8 mouse cellular contexts compared by ENCODE assay signal in genomic region chr11:98052129-98052988, GRCm38 (mm10). TPM values are rescaled to one million over a fixed set of nuclear protein-coding genes. Genes with fewer than 3 reads are reported as not detected.
DNase-seq lines count a peak whose midpoint lies in the region; ATAC-seq and TF ChIP-seq lines count a peak whose summit lies in the region.

No protein-coding gene starts in this region.

- peak; percentile 23 for DNase-seq in adrenal gland, postnatal 25 days
- DNase-seq in adrenal gland, postnatal 10 days: no peak
- no peak for DNase-seq in lung, postnatal 10 days
- peak; percentile 44 for DNase-seq in hindbrain, embryonic 10.5 days (ENCODE audit: low spot score)
- DNase-seq in liver, postnatal 0 days: peak; percentile 28
- DNase-seq in spleen, adult 2 months (ENCODE audit: low read depth in 1 of 2, low spot score in 2 of 2): peak; percentile 50 to 78
- no peak for DNase-seq in urinary bladder, postnatal 14 days (ENCODE audit: low spot score)

- H3K36me3 ChIP-seq in lung, embryonic 15.5 days: no peaks in the 10 kb centered on the region
- no peaks in the 10 kb centered on the region for H3K36me3 ChIP-seq in hindbrain, embryonic 10.5 days
- H3K36me3 ChIP-seq in liver, postnatal 0 days (replicated peaks; ENCODE audit: insufficient read depth, low read length): no peaks in the 10 kb centered on the region
- no peaks in the 10 kb centered on the region for H3K36me3 ChIP-seq in spleen, adult 2 months (ENCODE audit: control insufficient read depth, insufficient read depth, low read length)

- peaks cover 18% of the 10 kb centered on the region for H3K4me1 ChIP-seq in lung, embryonic 15.5 days
- peaks cover 44% of the 10 kb centered on the region for H3K4me1 ChIP-seq in hindbrain, embryonic 10.5 days (replicated peaks)
- H3K4me1 ChIP-seq in liver, postnatal 0 days (ENCODE audit: insufficient read depth): peaks cover 13% of the 10 kb centered on the region
- H3K4me1 ChIP-seq in spleen, adult 2 months (ENCODE audit: control insufficient read depth, insufficient read depth, insufficient read length): peaks cover 23% of the 10 kb centered on the region

- ATAC-seq in lung, embryonic 15.5 days (ENCODE audit: borderline replicate concordance, extremely low read depth, low FRiP score, low TSS enrichment): no peak
- ATAC-seq in liver, postnatal 0 days: no peak

- peak overlapping the region; percentile 66 for H3K4me2 ChIP-seq in lung, embryonic 15.5 days
- H3K4me2 ChIP-seq in liver, postnatal 0 days (ENCODE audit: low read depth, low read length): peak overlapping the region; percentile 68

- peak overlapping the region; percentile 37 for H3K4me3 ChIP-seq in lung, embryonic 15.5 days
- H3K4me3 ChIP-seq in hindbrain, embryonic 10.5 days: peak overlapping the region; percentile 55
- peak overlapping the region; percentile 38 for H3K4me3 ChIP-seq in liver, postnatal 0 days (ENCODE audit: low read depth, low read length)
- H3K4me3 ChIP-seq in spleen, adult 2 months (ENCODE audit: extremely low read depth, insufficient read depth, insufficient read length): peak overlapping the region; percentile 61

- no peak overlapping the region for H3K27ac ChIP-seq in lung, embryonic 15.5 days
- peak overlapping the region; percentile 75 for H3K27ac ChIP-seq in hindbrain, embryonic 10.5 days
- no peak overlapping the region for H3K27ac ChIP-seq in liver, postnatal 0 days (ENCODE audit: low read depth)
- no peak overlapping the region; the same call in 1 of the 2 replicates for H3K27ac ChIP-seq in spleen, adult 2 months (ENCODE audit: insufficient read depth, low read length)

- TF ChIP-seq EP300 in liver, postnatal 0 days (IDR thresholded peaks at IDR 0.05; ENCODE audit: low read depth): no peak

- peak overlapping the region; percentile 14; the same call in 1 of the 2 replicates for H3K9ac ChIP-seq in lung, embryonic 15.5 days
- H3K9ac ChIP-seq in liver, postnatal 0 days (replicated peaks): no peak overlapping the region

- no peaks in the 10 kb centered on the region for H3K9me3 ChIP-seq in lung, embryonic 15.5 days
- no peaks in the 10 kb centered on the region for H3K9me3 ChIP-seq in hindbrain, embryonic 10.5 days
- no peaks in the 10 kb centered on the region for H3K9me3 ChIP-seq in liver, postnatal 0 days (ENCODE audit: low read length)

- under 1% methylated on average over 79 of the region's 83 CpGs for WGBS in lung, embryonic 15.5 days
- under 1% methylated on average over 83 of the region's 83 CpGs for WGBS in hindbrain, embryonic 10.5 days
- 2% methylated on average over 80 of the region's 83 CpGs for WGBS in liver, postnatal 0 days (ENCODE audit: insufficient replicate concordance)
- 1% methylated on average over 82 of the region's 83 CpGs for WGBS in spleen, adult 2 months

- H3K27me3 ChIP-seq in lung, embryonic 15.5 days: peaks cover 80% of the 10 kb centered on the region
- H3K27me3 ChIP-seq in hindbrain, embryonic 10.5 days (ENCODE audit: insufficient read depth, poor library complexity, severe bottlenecking): peaks cover 91% of the 10 kb centered on the region
- peaks cover 48% of the 10 kb centered on the region for H3K27me3 ChIP-seq in liver, postnatal 0 days (ENCODE audit: insufficient read depth, low read length)
- peaks cover 13% of the 10 kb centered on the region for H3K27me3 ChIP-seq in spleen, adult 2 months (ENCODE audit: control insufficient read depth, insufficient read depth, low read length)

- TF ChIP-seq POLR2A in spleen, adult 2 months (IDR thresholded peaks at IDR 0.05; ENCODE audit: low read depth, low read length): no peak

- no peak for TF ChIP-seq CTCF in liver, postnatal 0 days (IDR thresholded peaks at IDR 0.05; ENCODE audit: low read depth)
- no peak for TF ChIP-seq CTCF in spleen, adult 2 months (IDR thresholded peaks at IDR 0.05; ENCODE audit: extremely low read depth, insufficient read depth, insufficient read length, insufficient replicate concordance)

RNA-seq across cellular contexts. Expression of gene Stac2, which starts 0.9 kb away (rescaled TPM):
- 1.9 and 2.2 TPM in 2 replicates for total RNA-seq in adrenal gland, postnatal 25 days (2021)
- total RNA-seq in adrenal gland, postnatal 10 days (2021): 1 to 10 TPM; 1.8 to 3.1 TPM
- 0.06 and 0.16 TPM in 2 replicates for polyA plus RNA-seq in lung, embryonic 15.5 days (2015; fragmentation: Nextera tagmentation; extraction: Ambion mirVana)
- 1.1 and 1.5 TPM in 2 replicates for polyA plus RNA-seq in hindbrain, embryonic 10.5 days (2016; fragmentation: Nextera tagmentation; extraction: Ambion mirVana)
- polyA plus RNA-seq in liver, postnatal 0 days (2015; fragmentation: Nextera tagmentation; extraction: Ambion mirVana): 0.07 and 0.13 TPM in 2 replicates
- polyA plus RNA-seq in spleen, adult 2 months (2012; rRNA removed): 6.3 and 6.6 TPM in 2 replicates

RNA-seq across cellular contexts. Expression of gene Rpl19, which starts 25.8 kb away (rescaled TPM):
- total RNA-seq in adrenal gland, postnatal 25 days (2021): 1,136 and 1,344 TPM in 2 replicates
- 1,000 to 10,000 TPM; 1,275 to 1,278 TPM for total RNA-seq in adrenal gland, postnatal 10 days (2021)
- 1,039 and 1,081 TPM in 2 replicates for polyA plus RNA-seq in lung, embryonic 15.5 days (2015; fragmentation: Nextera tagmentation; extraction: Ambion mirVana)
- 1,011 and 1,145 TPM in 2 replicates for polyA plus RNA-seq in hindbrain, embryonic 10.5 days (2016; fragmentation: Nextera tagmentation; extraction: Ambion mirVana)
- 568 TPM in 2 replicates for polyA plus RNA-seq in liver, postnatal 0 days (2015; fragmentation: Nextera tagmentation; extraction: Ambion mirVana)
- polyA plus RNA-seq in spleen, adult 2 months (2012; rRNA removed): 555 and 724 TPM in 2 replicates

RNA-seq across cellular contexts. Expression of gene Cacnb1, which starts 29.5 kb away (rescaled TPM):
- total RNA-seq in adrenal gland, postnatal 25 days (2021): 7.4 and 10.4 TPM in 2 replicates
- total RNA-seq in adrenal gland, postnatal 10 days (2021): 10 to 100 TPM; 11.7 to 29.3 TPM
- 4.9 and 5.2 TPM in 2 replicates for polyA plus RNA-seq in lung, embryonic 15.5 days (2015; fragmentation: Nextera tagmentation; extraction: Ambion mirVana)
- 7.6 and 22.9 TPM in 2 replicates for polyA plus RNA-seq in hindbrain, embryonic 10.5 days (2016; fragmentation: Nextera tagmentation; extraction: Ambion mirVana)
- 0.23 and 0.77 TPM in 2 replicates for polyA plus RNA-seq in liver, postnatal 0 days (2015; fragmentation: Nextera tagmentation; extraction: Ambion mirVana)
- polyA plus RNA-seq in spleen, adult 2 months (2012; rRNA removed): 8.5 and 8.9 TPM in 2 replicates

RNA-seq across cellular contexts. Expression of gene Arl5c, which starts 56.4 kb away (rescaled TPM):
- 0.79 TPM in 1 of 2 replicates, not detected in the other for total RNA-seq in adrenal gland, postnatal 25 days (2021)
- 1 to 10 TPM; 3.1 to 3.8 TPM for total RNA-seq in adrenal gland, postnatal 10 days (2021)
- polyA plus RNA-seq in lung, embryonic 15.5 days (2015; fragmentation: Nextera tagmentation; extraction: Ambion mirVana): 6.8 and 9.0 TPM in 2 replicates
- 13.3 and 16.2 TPM in 2 replicates for polyA plus RNA-seq in hindbrain, embryonic 10.5 days (2016; fragmentation: Nextera tagmentation; extraction: Ambion mirVana)
- polyA plus RNA-seq in liver, postnatal 0 days (2015; fragmentation: Nextera tagmentation; extraction: Ambion mirVana): 9.9 and 10.0 TPM in 2 replicates
- polyA plus RNA-seq in spleen, adult 2 months (2012; rRNA removed): 24.6 and 28.9 TPM in 2 replicates

Comparison
In these comparisons a context has a peak if more than half of its experiments do, and no peak if none do; other contexts are left out.
1. DNase-seq: peak in adrenal gland, postnatal 25 days (single experiment), hindbrain, embryonic 10.5 days (single experiment), liver, postnatal 0 days (single experiment) and spleen, adult 2 months (2 of 2); none in adrenal gland, postnatal 10 days (single experiment), lung, postnatal 10 days (single experiment) and urinary bladder, postnatal 14 days (single experiment).
2. Peak in every context shown above with its lines, with median percentiles within 50 percentile points of each other: H3K4me3 ChIP-seq.